In the genomic region with DNA sequence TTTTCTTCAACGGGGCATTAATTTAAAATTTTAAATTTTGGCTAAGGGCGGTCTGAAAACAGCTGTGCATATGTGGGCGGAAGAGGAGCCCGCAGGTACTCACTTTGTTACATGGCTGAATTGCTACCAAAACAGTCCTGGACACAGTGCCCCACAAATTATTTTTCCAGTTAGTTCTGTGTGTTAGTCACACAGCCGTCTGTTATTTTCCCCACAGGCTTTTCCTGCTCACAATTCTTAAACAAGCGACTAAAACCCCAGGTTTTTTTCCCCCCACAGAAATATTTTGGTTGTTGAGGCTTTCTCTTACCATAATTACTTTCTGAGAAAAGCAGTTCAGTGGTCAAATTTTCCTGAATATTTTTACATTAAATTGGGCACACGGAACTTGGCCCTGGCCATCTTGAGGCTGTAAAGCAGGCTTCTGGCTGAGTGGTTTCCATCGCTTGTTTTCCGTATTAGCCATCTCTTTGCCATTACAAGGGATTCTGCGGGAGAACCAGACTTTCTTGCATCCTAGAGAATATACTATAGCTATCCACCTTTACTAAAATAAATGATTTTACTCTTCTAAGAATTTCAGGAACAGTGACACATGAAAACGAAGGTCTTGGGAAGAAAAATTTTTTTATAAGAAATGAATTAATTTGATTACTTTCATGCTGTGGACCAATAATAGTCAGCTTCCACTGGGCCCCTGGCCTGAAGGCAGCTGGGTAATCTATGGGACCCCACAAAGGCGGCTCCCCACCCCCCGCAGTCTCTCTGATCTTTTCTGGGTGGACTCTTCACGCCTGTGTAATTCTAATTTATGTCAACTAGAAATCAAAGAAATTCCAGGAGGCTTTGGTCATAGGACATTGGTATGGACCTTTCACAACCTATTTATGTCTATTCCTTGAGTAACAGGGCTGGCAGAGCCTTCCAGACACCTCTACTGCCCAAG, we compare ENCODE assay signal across 15 mouse cellular contexts.
A peak's percentile ranks its signal among the peaks of the same experiment; 100 is the strongest.
DNase-seq lines count a peak whose midpoint lies in the region; ATAC-seq and TF ChIP-seq lines count a peak whose summit lies in the region.
"Had no signal": no experiment of that assay in that cellular context is flagged by ENCODE, and none has a peak within 500 bp of the region (broad histone marks: within the 10 kb centered on the region; RNA-seq: fewer than 3 reads in every experiment).

No protein-coding gene starts in this region.

- no peak for TF ChIP-seq POLR2A in limb, embryonic 14.5 days (IDR thresholded peaks at IDR 0.05; ENCODE audit: borderline replicate concordance, extremely low read depth, insufficient read depth, insufficient read length)

- DNase-seq in intestine, embryonic 14.5 days (ENCODE audit: low spot score), result peak; percentile 31
- peak; percentile 42 for DNase-seq in neural tube, embryonic 11.5 days (ENCODE audit: low spot score)
- DNase-seq in neural tube, embryonic 10.5 days (ENCODE audit: extremely low spot score, low spot score), result no peak
- peak; percentile 53 for DNase-seq in limb, embryonic 14.5 days (ENCODE audit: low spot score)
- DNase-seq in retina, embryonic 14.5 days (ENCODE audit: low spot score), result peak; percentile 65
- no peak for DNase-seq in thymus, postnatal 0 days (ENCODE audit: low spot score)
- DNase-seq in cerebellum, adult 11 months, result no peak
- DNase-seq: cerebellum, adult 11-12 months; liver, embryonic 13.5 days had no signal

- WGBS in intestine, embryonic 14.5 days, result 84% methylated on average over 14 of the region's 14 CpGs
- 87% methylated on average over 14 of the region's 14 CpGs for WGBS in intestine, embryonic 15.5 days
- WGBS in neural tube, embryonic 11.5 days, result 50% methylated on average over 14 of the region's 14 CpGs
- WGBS in limb, embryonic 14.5 days, result 43% methylated on average over 14 of the region's 14 CpGs

- H3K27ac ChIP-seq in intestine, embryonic 14.5 days (ENCODE audit: low read depth), result no peak overlapping the region
- no peak overlapping the region for H3K27ac ChIP-seq in intestine, embryonic 15.5 days
- no peak overlapping the region for H3K27ac ChIP-seq in neural tube, embryonic 11.5 days (ENCODE audit: low read depth, low read length)
- peak overlapping the region; percentile 22 for H3K27ac ChIP-seq in limb, embryonic 14.5 days (replicated peaks; ENCODE audit: low read depth, low read length)
- H3K27ac ChIP-seq: liver, embryonic 13.5 days; stomach, embryonic 15.5 days had no signal

- H3K9ac ChIP-seq in intestine, embryonic 14.5 days (ENCODE audit: low read length), result no peak overlapping the region
- no peak overlapping the region for H3K9ac ChIP-seq in intestine, embryonic 15.5 days
- H3K9ac ChIP-seq in neural tube, embryonic 11.5 days (ENCODE audit: low read length), result no peak overlapping the region
- no peak overlapping the region for H3K9ac ChIP-seq in limb, embryonic 14.5 days (ENCODE audit: low read depth, low read length, severe bottlenecking)
- H3K9ac ChIP-seq: liver, embryonic 13.5 days; stomach, embryonic 15.5 days had no signal

- no peak for ATAC-seq in intestine, embryonic 14.5 days (replicated peaks; ENCODE audit: low FRiP score, low TSS enrichment, low read depth)
- no peak for ATAC-seq in intestine, embryonic 15.5 days
- ATAC-seq in neural tube, embryonic 11.5 days (ENCODE audit: insufficient read depth, low FRiP score, low TSS enrichment), result peak; percentile 62; the same call in 1 of the 2 replicates
- no peak for ATAC-seq in limb, embryonic 14.5 days (ENCODE audit: low FRiP score, low read depth)
- ATAC-seq: activated CD4-positive, CD25-positive, alpha-beta regulatory T cell, adult 4 months; CD4-positive, CD25-positive, alpha-beta regulatory T cell, adult 4 months; intestine, postnatal 0 days; lung, postnatal 0 days had no signal

- no peak overlapping the region for H3K4me3 ChIP-seq in intestine, embryonic 14.5 days (ENCODE audit: low read depth, low read length)
- H3K4me3 ChIP-seq in intestine, embryonic 15.5 days (replicated peaks), result no peak overlapping the region
- H3K4me3 ChIP-seq in neural tube, embryonic 11.5 days (ENCODE audit: low read depth, low read length), result no peak overlapping the region
- H3K4me3 ChIP-seq in limb, embryonic 14.5 days (replicated peaks; ENCODE audit: low read length), result no peak overlapping the region
- H3K4me3 ChIP-seq: liver, embryonic 13.5 days; stomach, embryonic 15.5 days had no signal

- no peaks in the 10 kb centered on the region for H3K36me3 ChIP-seq in intestine, embryonic 14.5 days (ENCODE audit: control insufficient read depth, insufficient read depth, low read length)
- no peaks in the 10 kb centered on the region for H3K36me3 ChIP-seq in intestine, embryonic 15.5 days
- H3K36me3 ChIP-seq in neural tube, embryonic 11.5 days (ENCODE audit: control insufficient read depth, insufficient read depth, low read length), result no peaks in the 10 kb centered on the region
- H3K36me3 ChIP-seq in limb, embryonic 14.5 days (ENCODE audit: control insufficient read depth, insufficient read depth, low read length), result no peaks in the 10 kb centered on the region
- H3K36me3 ChIP-seq: liver, embryonic 13.5 days; stomach, embryonic 15.5 days had no signal

- H3K27me3 ChIP-seq in intestine, embryonic 14.5 days (replicated peaks; ENCODE audit: control insufficient read depth, insufficient read depth, low read length), result no peaks in the 10 kb centered on the region
- no peaks in the 10 kb centered on the region for H3K27me3 ChIP-seq in intestine, embryonic 15.5 days (replicated peaks)
- H3K27me3 ChIP-seq in neural tube, embryonic 11.5 days (ENCODE audit: control insufficient read depth, insufficient read depth, low read length), result no peaks in the 10 kb centered on the region
- H3K27me3 ChIP-seq in limb, embryonic 14.5 days (ENCODE audit: control insufficient read depth, insufficient read depth, low read length), result no peaks in the 10 kb centered on the region
- H3K27me3 ChIP-seq: liver, embryonic 13.5 days; stomach, embryonic 15.5 days had no signal

- H3K4me1 ChIP-seq in intestine, embryonic 14.5 days (replicated peaks; ENCODE audit: control insufficient read depth, insufficient read depth, low read length), result peaks cover 13% of the 10 kb centered on the region; the same call in 1 of the 2 replicates
- H3K4me1 ChIP-seq in intestine, embryonic 15.5 days (replicated peaks), result no peaks in the 10 kb centered on the region
- H3K4me1 ChIP-seq in neural tube, embryonic 11.5 days (ENCODE audit: control insufficient read depth, insufficient read depth, low read length), result peaks cover 16% of the 10 kb centered on the region
- H3K4me1 ChIP-seq in limb, embryonic 14.5 days (ENCODE audit: control insufficient read depth, insufficient read depth, low read length), result peaks cover 32% of the 10 kb centered on the region
- H3K4me1 ChIP-seq: liver, embryonic 13.5 days had no signal

- no peak overlapping the region for H3K4me2 ChIP-seq in intestine, embryonic 14.5 days (ENCODE audit: low read length)
- no peak overlapping the region for H3K4me2 ChIP-seq in intestine, embryonic 15.5 days (replicated peaks)
- H3K4me2 ChIP-seq in neural tube, embryonic 11.5 days (ENCODE audit: low read depth), result no peak overlapping the region
- H3K4me2 ChIP-seq in limb, embryonic 14.5 days (replicated peaks; ENCODE audit: low read depth, low read length, severe bottlenecking), result peak overlapping the region; percentile 24; the same call in 1 of the 2 replicates
- H3K4me2 ChIP-seq: liver, embryonic 13.5 days; stomach, embryonic 15.5 days had no signal

- no peaks in the 10 kb centered on the region for H3K9me3 ChIP-seq in intestine, embryonic 14.5 days (ENCODE audit: control insufficient read depth, low read length)
- H3K9me3 ChIP-seq in intestine, embryonic 15.5 days, result no peaks in the 10 kb centered on the region
- H3K9me3 ChIP-seq in neural tube, embryonic 11.5 days (ENCODE audit: control insufficient read depth, low read length), result no peaks in the 10 kb centered on the region
- H3K9me3 ChIP-seq in limb, embryonic 14.5 days (ENCODE audit: control insufficient read depth, low read length), result no peaks in the 10 kb centered on the region
- H3K9me3 ChIP-seq: liver, embryonic 13.5 days; stomach, embryonic 15.5 days had no signal

Comparison
In these comparisons a context has a peak if more than half of its experiments do, and no peak if none do; other contexts are left out.
1. DNase-seq: peak in intestine, embryonic 14.5 days (single experiment), neural tube, embryonic 11.5 days (single experiment), limb, embryonic 14.5 days (single experiment) and retina, embryonic 14.5 days (single experiment); none in neural tube, embryonic 10.5 days (single experiment), thymus, postnatal 0 days (single experiment) and cerebellum, adult 11 months (single experiment).